Mouse (Mus musculus) activated CD4-positive, CD25-positive, alpha-beta regulatory T cell, adult 4 months (primary cell): ENCODE measurements around the gene Gm13539. TPM values are rescaled to one million over a fixed set of nuclear protein-coding genes. Genes with fewer than 3 reads are reported as not detected.
"Not testable (repeated sequence)": the region's sequence is repeated elsewhere in the genome, so short reads cannot be mapped to it uniquely, and the experiment has no call there.

ENCODE experiments used
- ATAC-seq: one replicate; pipeline ENCODE4 v1.8.0; 2017
- polyA plus RNA-seq, 2 experiments: library from polyadenylated mRNA; unstranded; fragments of 100-300 nt; shearing (Covaris generic); gene quantifications; one replicate each; pipeline ENCODE4 v1.2.1; 2017

The Gm13539 gene
- not detected for polyA plus RNA-seq

DNA sequence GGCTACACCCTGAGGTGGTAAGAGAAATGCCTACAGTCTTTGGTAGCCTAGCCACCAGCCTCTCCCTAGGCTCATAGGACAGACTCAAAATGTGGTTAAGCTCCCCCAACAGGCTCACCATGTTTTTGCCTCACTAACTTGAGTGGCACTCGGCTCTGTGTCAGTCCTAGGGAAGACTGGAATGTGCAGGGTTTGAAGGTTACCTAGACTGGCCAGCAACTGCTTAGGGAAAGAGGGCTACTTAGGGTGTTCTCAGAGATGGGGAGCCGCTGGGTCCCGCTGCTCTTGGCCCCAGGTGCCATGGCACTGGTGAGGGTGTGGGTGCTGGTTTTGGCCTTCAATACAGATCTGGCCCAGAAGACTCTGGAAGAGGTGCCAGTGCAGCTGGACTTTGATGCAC, at the start of gene Gm13539:
TSS of gene Gm13539 (plus strand) at position 301 of the 400 bp plus-strand sequence.
- ATAC-seq, result no peak

DNA sequence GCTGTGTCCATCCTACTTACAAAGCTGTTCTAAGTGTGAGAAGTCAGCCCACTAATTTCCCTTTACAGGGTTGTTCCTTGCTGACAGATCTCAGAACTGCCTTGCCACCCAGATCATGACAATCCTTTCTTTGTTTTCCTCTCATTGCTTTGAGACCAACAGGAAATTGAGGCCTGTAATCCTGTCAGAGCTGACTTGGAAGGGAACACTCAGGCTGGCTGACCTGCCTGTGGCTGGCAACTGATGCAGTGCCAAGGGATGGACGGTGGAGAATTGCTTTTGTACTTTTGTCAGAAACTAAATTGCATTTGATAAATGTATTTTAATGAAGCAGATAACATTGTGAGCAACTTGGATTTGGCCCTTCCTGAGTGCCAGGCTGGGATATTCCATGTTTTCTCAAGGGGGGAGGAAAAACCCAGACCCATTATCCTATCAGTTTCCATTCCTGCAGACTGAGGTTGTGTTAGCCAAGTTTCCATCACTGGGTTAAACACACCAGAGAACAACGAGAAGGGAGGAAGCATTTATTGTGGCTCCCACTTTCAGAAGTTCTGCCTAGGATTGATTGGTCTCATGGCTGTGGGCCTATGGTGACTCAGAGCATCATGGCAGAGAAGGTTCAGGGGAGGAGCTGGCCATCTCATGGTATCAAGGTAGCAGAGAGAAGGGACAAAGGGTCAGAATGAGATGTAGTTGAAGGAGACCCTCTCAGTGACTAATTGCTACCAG, 48.7 kb upstream of the Gm13539 start:
- ATAC-seq, result no peak

DNA sequence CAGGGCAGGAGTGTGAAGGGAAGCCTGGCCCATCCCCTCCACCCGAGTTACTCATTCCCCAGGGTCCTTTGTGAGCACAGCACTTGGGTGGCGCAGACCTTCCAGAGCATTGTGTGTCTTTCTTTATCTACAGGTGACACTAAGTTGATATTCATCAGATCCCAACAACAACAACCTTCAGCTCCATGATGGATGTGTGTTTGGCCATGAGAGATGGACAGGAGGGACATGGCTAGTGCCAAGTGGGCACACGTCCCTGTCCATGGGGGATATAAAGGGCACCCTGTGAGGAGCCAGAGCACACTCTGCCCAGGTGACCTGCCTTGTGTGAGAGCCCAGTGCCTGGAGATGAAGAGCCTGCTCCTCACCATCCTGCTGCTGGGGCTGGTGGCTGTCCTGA, 45.3 kb upstream of the Gm13539 start, which contains the start of gene Obp2b:
TSS of gene Obp2b (plus strand) at position 301 of the 400 bp plus-strand sequence.
- ATAC-seq, result not testable (repeated sequence)

DNA sequence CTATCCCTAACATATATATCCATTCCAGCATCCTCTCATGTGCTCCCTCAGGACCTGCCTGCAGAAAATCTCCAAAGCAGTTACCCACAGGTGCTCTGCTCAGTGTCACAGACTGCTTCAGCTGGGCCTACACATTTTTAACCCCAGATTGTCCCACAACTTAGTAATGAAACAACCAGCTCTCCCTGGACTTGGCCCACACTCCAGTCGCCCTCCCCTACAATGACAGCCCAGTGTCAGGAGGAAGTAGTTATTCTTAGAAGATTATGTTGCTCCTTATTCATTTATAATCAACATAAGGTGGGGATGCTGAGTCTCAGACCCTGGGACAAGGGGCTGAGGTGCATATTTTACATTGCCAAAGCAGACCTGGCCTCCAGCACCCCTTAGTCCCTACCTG, 40.4 kb upstream of the Gm13539 start:
- no peak for ATAC-seq

DNA sequence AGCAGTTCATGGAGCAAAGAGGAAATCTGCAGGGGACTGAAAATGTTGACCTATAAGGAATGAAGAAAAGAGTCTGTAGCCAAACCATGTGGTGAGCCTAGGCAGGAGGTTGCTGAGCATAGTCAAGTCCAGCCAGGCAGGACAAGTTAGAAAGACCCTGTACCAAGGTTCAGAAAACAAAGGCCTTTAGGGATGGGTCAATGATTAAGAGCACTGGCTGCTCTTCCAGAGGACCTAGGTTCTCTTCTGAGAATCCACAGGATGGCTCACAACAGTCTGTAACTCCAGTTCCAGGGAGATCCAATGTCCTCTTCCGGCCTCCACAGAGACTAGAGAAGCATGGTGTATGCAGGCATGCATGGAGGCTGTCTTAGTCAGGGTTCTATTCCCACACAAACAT, 27.9 kb upstream of the Gm13539 start:
- no peak for ATAC-seq

DNA sequence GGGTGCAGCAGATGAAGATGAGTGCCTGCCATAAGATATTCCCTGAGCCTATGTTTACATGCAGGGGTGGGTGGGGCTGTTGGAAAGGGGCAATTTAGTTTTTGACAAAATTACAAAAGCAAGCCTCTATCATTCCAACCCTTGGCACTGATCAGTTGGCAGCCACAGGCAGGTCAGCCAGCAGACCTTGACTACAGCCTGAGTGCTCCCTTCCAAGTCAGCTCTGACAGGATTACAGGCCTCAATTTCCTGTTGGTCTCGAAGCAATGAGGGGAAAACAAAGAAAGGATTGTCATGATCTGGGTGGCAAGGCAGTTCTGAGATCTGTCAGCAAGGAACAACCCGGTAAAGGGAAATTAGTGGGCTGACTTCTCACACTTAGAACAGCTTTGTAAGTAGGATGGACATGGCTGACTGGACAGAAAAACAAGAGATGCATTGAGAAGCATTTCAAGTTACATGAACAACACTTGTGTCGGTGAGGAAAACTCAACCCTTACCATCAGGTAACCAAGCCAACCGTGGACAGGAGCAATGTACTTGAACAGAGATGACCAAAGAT, 23.9 kb upstream of the Gm13539 start:
- no peak for ATAC-seq

DNA sequence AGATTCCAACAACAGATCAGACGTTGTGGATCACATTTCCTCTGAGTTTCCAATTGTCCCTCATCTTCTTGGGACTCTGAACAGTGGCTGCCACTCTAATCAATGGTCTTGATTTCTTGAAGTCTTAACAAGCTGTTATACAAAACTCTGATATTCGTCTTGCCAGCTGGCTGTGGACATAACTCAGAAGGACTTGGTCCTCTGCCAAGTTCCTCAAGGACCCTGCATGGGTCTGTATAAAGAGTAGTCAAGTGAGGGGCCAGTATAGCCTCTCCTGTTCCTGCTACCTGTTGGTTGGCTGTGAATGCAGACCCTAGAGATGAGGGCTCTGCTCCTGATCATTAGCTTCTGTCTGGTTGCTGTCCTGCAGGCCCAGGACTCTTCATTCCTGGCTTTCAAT, 16.8 kb upstream of the Gm13539 start, which contains the start of gene Lcn3:
TSS of gene Lcn3 (plus strand) at position 301 of the 400 bp plus-strand sequence.
- ATAC-seq, result no peak

DNA sequence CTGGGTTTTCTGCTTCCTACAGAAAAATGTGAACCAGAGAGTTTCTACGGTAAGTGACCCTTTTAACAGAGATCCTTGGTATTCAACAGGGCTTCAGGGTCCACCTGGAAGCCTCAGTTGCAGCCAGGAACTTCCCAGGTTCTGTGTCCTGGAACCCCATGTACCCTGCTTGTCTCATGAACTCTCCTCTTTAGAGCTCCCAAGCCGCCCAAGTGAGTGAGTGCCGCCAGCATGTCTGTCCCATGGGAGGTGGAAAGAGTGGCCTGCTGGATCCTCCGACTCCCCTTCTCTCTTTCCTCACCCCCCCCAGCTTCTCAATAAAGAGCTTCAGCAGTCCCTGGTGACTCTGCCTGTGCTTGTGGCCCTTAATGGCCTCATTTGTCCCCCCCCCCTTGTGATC, 14.3 kb upstream of the Gm13539 start:
- no peak for ATAC-seq

DNA sequence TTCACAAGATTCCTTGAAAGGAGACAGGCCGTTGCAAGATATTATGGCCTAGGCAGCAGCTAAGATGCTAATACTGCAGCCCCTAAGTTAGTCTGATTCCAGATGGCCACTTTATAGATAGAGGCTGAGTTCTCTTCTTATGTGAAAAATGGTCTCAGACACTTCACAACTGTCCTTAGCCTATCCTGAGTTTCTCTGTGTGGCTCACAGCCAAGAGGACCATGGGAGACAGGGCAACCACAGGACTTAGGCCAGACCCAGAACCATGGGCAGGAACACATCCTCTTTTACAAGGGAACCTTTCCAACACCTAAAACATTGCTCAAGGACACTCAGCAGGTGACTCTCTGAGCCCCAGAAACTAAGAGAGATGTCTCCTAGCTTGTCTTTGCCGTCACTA, 8.6 kb upstream of the Gm13539 start:
- no peak for ATAC-seq

DNA sequence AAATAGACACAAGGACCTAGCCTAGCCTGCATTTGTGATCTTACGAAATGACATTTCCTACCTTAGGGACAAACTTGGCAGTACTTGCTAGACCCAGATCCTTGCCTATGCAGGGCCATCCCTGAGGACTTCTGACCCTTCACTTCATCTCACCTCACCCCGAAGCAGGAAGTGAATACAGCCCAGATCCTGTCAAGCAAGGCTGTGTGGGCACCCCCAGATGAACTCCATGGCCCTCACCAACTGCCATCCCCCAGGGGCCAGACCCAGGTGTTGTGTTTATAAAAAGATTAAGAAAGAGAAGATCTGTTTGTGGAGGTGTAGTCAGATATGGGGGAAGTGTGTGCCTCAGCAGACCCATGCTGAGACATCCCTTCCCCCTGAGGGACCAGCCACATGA, 7.4 kb upstream of the Gm13539 start:
- no peak for ATAC-seq

DNA sequence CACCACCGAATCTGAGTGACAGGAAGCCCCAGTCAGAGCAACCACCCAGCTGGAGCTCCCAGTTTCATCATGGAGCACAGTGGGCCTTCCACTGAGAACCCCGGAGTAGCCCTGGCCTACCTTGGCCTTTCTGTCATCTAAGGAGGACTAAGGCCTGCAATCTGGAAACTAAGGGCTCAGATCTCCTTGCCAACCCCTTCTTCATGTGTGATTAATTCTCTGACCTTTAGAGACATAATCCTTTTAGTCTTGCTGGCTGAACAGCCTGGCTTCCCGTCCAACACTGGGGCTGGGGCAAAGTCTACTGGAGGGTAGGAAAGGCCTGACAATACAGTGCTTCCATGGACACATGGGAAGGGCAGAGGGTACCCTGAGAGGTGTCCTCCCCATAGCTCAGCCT, 6.1 kb upstream of the Gm13539 start:
- ATAC-seq, result no peak

DNA sequence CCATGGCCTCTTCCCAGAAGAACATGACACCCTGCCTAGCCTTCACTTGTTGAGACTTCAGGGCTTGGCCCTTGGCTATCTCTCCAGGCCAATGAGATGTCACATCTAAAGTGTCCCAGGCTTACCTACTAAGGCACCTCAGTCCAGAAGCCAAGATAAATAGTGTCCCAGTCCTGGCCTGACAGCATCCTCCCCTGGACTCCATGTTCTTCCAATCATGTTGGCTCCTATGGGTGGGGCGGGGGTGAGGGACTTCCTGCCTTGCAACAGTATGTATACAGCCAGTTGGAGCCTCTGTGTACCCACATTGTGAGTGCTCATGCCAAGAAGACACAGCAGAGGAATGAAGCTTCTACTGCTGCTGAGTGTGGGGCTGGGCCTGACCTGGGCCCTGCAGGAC, 5.3 kb upstream of the Gm13539 start, which contains the start of gene Lcn11:
TSS of gene Lcn11 (plus strand) at position 301 of the 400 bp plus-strand sequence.
- no peak for ATAC-seq

DNA sequence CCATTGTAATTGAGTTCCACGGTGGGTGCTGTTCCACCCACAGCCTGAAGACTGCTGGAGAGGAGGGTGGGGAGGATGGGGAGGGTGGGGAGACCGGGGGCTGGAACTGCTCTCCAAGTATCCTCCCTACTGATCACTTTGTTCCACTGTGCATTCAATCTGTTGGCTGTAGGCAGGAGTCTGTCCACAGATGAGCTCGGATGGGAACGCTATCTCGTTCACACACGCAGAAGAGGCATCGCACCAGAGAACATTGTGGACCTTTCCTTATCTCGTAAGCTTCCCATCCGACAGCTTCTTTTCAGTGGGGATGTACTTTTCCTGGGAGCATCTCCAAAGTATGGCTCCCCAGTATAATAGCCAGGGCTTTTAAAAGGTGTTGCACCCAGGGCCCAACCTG, 3.0 kb upstream of the Gm13539 start:
- ATAC-seq, result no peak

DNA sequence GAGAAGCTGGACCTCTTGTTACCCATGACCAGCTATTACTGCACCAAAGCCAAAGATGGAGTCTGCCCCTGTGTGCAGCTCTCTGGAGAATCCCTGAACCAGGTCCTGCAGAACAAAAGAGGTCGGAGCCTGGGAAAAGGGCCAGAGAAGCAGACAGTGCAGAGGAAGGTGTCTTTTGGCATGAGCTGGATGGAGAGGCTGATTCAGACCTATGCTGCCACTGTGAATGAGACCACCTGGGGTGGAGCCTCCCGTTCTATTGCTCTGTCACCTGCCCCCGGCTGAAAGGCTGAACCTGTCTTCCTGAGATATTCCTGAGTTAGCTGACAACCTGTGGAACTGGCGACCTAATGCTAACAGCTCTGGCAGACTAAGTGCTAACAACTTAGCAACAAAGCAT, 1.1 kb upstream of the Gm13539 start:
- ATAC-seq, result no peak

DNA sequence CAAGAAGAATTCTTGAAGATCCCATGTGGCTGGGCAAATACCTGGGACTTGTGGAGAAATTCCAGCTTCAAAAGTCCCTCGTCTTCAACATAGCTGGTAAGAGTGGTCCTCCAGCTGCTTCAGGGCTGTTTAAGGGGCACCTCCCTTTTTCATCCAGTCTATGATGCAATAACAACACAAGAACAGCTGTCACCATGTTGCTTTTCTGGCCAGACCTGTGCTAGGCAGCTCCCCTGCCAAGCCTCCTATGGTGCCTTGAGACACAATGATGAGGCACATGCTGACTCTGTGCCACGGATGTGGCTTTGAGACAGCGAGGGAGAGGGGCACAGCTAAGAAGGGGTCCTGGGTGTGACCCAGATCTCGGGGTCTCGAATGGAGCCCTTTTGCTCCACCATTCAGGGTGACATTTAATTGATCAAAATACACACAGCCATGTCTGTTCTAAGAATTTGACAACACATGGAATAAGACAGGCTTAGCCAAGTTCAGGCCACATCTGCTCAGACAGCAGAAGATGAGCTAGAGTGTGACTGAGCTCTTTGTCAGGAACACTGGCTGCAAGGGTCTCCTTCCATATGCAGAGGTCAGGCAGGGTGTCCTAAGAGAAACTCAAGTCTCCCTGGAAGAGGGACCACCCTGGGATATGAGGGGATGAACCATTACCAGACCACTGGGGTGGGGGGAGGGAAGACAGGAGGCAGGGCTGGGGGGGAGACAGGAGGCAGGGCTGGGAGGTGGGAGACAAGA, 3.7 kb downstream of the Gm13539 start:
- no peak for ATAC-seq

DNA sequence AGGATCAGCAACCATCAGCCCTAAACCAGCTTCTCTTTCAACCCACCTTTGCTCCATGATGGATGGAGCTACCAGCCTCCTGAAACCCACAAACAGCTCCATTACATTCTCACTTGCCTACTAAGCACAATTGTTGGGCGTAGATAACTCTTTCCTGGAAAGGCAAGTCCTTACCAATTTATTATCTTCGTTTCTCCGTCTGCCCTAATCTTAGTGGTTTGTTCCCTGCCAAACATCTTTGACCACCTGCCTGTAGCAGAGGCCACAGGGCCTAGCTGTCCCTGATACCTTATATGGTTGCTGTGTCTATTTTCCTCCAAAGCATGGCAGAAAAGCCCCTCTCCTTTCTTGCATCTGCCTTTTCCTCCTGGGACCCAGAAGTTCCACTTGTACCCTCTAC, 7.0 kb downstream of the Gm13539 start:
- no peak for ATAC-seq

DNA sequence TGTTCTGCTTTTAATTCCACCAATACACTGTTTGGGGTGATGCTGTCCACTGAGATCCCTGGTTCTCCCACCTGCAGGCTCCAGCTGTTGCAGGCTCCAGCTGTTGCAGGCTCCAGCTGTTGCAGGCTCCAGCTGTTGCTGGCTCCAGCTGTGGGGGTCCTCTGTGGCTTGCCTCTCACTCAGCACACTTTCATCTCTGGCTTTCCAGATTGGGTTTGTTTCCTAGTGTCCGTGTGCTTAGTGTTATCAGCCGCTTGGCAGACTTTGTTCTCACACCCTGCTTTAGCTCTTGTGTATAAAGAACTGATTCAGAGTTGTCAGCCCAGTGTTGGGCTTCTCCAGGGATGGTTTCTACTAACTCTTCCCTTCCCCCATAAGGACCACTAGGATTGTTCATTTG, 15.6 kb downstream of the Gm13539 start:
- ATAC-seq, result no peak

DNA sequence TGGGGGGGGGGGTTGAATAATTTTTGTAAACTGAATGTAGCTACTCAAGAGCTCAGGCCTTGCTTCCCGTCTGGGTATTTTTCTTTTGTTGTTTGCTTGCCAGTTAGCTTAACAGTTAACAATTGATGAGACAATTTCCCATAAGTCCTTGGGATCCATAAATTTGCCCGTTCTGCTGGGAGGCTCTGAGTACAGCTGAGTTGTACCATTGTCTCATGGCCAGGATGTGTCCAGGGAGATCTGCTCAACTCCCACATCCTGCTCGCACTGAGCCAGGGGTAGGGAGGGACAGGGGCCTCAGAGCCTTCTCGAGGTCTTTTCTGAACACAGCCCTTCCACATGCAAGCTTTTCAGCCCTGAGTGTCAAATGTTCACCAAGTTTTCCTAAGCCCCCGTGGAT, 16.0 kb downstream of the Gm13539 start:
- ATAC-seq, result no peak

DNA sequence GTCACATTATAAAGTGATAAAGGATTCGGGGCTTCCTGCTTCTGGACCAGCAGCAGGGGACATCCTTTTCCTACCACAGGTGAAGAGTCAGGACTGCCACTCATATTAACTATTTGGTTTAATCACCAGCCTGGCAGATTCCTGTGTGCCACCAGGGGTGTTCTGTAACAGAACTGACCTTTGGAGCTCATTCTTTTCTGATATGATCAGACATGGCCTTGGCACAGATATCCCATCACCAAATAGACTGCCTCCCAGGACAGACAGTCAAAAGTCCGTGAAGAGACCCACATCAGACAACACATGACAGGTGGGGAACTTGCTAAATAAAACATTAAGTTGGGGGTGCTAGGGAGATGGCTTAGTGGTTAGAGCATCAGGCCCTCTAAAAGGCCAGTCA, 29.7 kb downstream of the Gm13539 start:
- no peak for ATAC-seq

DNA sequence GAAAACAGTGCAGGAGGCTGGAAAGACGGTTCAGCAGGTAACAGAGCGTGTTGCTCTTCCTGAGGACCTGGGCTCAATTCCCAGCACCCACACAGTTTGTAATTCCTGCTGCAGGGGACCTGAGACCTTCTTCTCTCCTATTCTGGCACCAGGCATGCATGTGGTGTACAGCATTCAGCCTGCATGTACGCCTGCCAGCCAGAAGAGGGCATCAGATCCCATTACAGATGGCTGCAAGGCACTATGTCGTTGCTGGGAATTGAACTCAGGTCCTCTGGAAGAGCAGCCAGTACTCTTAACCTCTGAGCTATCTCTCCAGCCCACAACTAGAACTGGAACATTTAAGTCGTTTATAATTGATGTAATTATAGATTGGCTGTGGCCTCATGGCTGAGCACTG, 31.3 kb downstream of the Gm13539 start:
- no peak for ATAC-seq

DNA sequence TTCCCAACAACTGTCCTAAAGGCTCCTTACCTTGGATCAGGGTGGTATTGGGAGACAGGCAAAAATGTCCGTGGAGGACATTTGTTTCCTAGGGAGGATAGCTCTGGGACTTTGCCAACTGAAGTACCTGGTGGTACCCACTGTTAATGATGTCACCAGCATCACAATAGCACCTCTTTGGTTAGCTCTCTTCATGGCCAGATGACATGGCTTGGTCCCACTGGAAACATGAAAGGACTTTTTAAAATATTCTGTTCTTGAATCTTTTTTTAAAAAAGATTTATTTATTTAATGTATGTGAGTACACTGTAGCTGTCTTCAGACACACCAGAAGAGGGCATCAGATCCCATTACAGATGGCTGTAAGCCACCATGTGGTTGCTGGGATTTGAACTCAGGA, 33.7 kb downstream of the Gm13539 start, which contains the start of gene Glt6d1:
TSS of gene Glt6d1 (minus strand) at position 101 of the 400 bp plus-strand sequence.
- not testable (repeated sequence) for ATAC-seq

DNA sequence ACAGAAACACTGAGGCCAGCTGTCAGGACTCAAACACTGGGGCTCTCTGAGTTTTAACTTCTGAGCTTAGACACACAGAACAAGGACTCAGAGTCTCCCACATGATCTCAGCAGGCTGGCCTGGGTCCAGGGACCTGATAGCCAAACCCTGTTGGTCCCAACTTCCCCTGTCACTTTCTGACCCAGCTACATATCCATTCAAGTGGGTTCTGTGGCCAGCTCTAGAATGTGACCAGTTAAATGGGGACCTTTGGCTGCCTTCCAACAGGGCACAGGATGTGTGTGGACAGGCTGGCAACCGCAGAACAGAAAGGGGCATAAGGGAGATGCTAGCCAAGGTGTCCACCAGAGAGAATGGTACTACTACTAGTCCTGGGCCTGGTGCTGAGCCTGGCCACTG, 40.7 kb downstream of the Gm13539 start, which contains the start of gene Lcn9:
TSS of gene Lcn9 (plus strand) at position 348 of the 400 bp plus-strand sequence.
- no peak for ATAC-seq

DNA sequence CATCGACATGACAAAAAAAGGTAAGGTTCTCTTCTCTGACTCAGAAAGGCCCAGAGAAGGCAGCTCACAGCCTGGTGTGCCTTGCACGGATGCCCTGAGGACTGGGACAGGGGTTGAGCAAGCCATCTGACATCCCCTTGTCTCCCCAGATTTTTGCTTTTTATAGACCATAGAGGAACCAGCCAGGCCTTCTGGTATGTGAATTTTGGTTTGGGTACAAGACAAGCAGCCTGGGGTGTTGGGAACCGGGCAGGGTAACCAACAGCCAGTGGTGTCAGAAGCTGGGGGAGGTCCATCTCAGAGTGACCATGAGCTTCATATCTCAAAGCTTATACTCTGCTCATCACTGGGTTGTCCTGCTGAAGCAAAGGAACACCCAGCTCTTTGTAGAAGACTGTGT, 42.7 kb downstream of the Gm13539 start:
- no peak for ATAC-seq
